In genomic region chr10:59952152-59952780, GRCm38 (mm10) we compare ENCODE assay signal across 7 mouse cellular contexts. TPM values are rescaled to one million over a fixed set of nuclear protein-coding genes. Genes with fewer than 3 reads are reported as not detected.
DNase-seq lines count a peak whose midpoint lies in the region; ATAC-seq and TF ChIP-seq lines count a peak whose summit lies in the region.

No protein-coding gene starts in this region.

- H3K9me3 ChIP-seq in heart, embryonic 12.5 days (replicated peaks), result no peaks in the 10 kb centered on the region

- peak; percentile 27; the same call in 1 of the 2 replicates for ATAC-seq in heart, embryonic 12.5 days (ENCODE audit: insufficient number of reproducible peaks, low FRiP score)

- H3K27me3 ChIP-seq in heart, embryonic 12.5 days (replicated peaks), result peaks cover 11% of the 10 kb centered on the region

- DNase-seq in ES-CJ7 (ENCODE audit: low read depth, low spot score), result peak; percentile 44
- peak; percentile 67 to 68 for DNase-seq in kidney, postnatal 36 days
- peak; percentile 76 for DNase-seq in lung, postnatal 10 days
- DNase-seq in right cerebral cortex, adult 2 months (ENCODE audit: low spot score in 2 of 2), result peak; percentile 52 to 60

- no peak for TF ChIP-seq CTCF in bone marrow, adult 2 months (IDR thresholded peaks at IDR 0.05; ENCODE audit: control insufficient read depth, insufficient read depth, low read length)
- TF ChIP-seq CTCF in embryonic fibroblast, embryonic 13.5 days (IDR thresholded peaks at IDR 0.05; ENCODE audit: borderline replicate concordance, insufficient read depth, low read length), result no peak

- peak overlapping the region; percentile 79 for H3K9ac ChIP-seq in heart, embryonic 12.5 days

- peak overlapping the region; percentile 71 for H3K27ac ChIP-seq in bone marrow, adult 2 months (ENCODE audit: control insufficient read depth, insufficient read depth, low read depth, low read length, poor library complexity)
- peak overlapping the region; percentile 82 for H3K27ac ChIP-seq in embryonic fibroblast, embryonic 13.5 days (ENCODE audit: insufficient read depth, low read length)
- H3K27ac ChIP-seq in heart, embryonic 12.5 days (ENCODE audit: poor library complexity, severe bottlenecking), result peak overlapping the region; percentile 90

- H3K4me1 ChIP-seq in bone marrow, adult 2 months (ENCODE audit: control insufficient read depth, insufficient read depth, low read length), result peaks cover 1% of the 10 kb centered on the region; the same call in 1 of the 2 replicates
- H3K4me1 ChIP-seq in embryonic fibroblast, embryonic 13.5 days (ENCODE audit: control insufficient read depth, insufficient read depth, low read length), result peaks cover 6% of the 10 kb centered on the region; the same call in 1 of the 2 replicates
- peaks cover 42% of the 10 kb centered on the region for H3K4me1 ChIP-seq in heart, embryonic 12.5 days (replicated peaks)

- TF ChIP-seq POLR2A in bone marrow, adult 2 months (IDR thresholded peaks at IDR 0.05; ENCODE audit: borderline replicate concordance, control insufficient read depth, low read depth, low read length), result no peak
- peak; percentile 65; the same call in 1 of the 2 replicates for TF ChIP-seq POLR2A in embryonic fibroblast, embryonic 13.5 days (IDR thresholded peaks at IDR 0.05; ENCODE audit: low read depth, low read length)

- peaks cover 3% of the 10 kb centered on the region; the same call in 1 of the 2 replicates for H3K36me3 ChIP-seq in heart, embryonic 12.5 days

- peak overlapping the region; percentile 92 for H3K4me3 ChIP-seq in bone marrow, adult 2 months (replicated peaks; ENCODE audit: control insufficient read depth, low read depth, low read length)
- peak overlapping the region; percentile 47 for H3K4me3 ChIP-seq in embryonic fibroblast, embryonic 13.5 days (ENCODE audit: insufficient read depth, low read length)
- peak overlapping the region; percentile 70 for H3K4me3 ChIP-seq in heart, embryonic 12.5 days

- H3K4me2 ChIP-seq in heart, embryonic 12.5 days, result peak overlapping the region; percentile 88

- under 1% methylated on average over 31 of the region's 31 CpGs for WGBS in bone marrow, adult 2 months
- WGBS in heart, embryonic 12.5 days, result under 1% methylated on average over 31 of the region's 31 CpGs

RNA-seq across cellular contexts. Expression of gene Ddit4, which starts 0.6 kb away (rescaled TPM):
- polyA plus RNA-seq in bone marrow, adult 2 months (2011; ENCODE audit: insufficient read depth, insufficient read length, low replicate concordance, missing spikeins), result 19.2 and 34.2 TPM in 2 replicates
- polyA plus RNA-seq in embryonic fibroblast, embryonic 13.5 days (2011; ENCODE audit: insufficient read length, low read depth, missing spikeins), result 150 and 156 TPM in 2 replicates
- polyA plus RNA-seq in heart, embryonic 12.5 days (2016; fragmentation: Nextera tagmentation; extraction: Ambion mirVana), result 23.9 and 25.7 TPM in 2 replicates

RNA-seq across cellular contexts. Expression of gene Ascc1, which starts 50.3 kb away (rescaled TPM):
- 15.8 and 18.6 TPM in 2 replicates for polyA plus RNA-seq in bone marrow, adult 2 months (2011; ENCODE audit: insufficient read depth, insufficient read length, low replicate concordance, missing spikeins)
- polyA plus RNA-seq in embryonic fibroblast, embryonic 13.5 days (2011; ENCODE audit: insufficient read length, low read depth, missing spikeins), result 25.9 and 27.8 TPM in 2 replicates
- polyA plus RNA-seq in heart, embryonic 12.5 days (2016; fragmentation: Nextera tagmentation; extraction: Ambion mirVana), result 33.2 and 33.8 TPM in 2 replicates

RNA-seq across cellular contexts. Expression of gene Anapc16, which starts 50.7 kb away (rescaled TPM):
- 25.2 and 32.9 TPM in 2 replicates for polyA plus RNA-seq in bone marrow, adult 2 months (2011; ENCODE audit: insufficient read depth, insufficient read length, low replicate concordance, missing spikeins)
- polyA plus RNA-seq in embryonic fibroblast, embryonic 13.5 days (2011; ENCODE audit: insufficient read length, low read depth, missing spikeins), result 47.3 and 63.4 TPM in 2 replicates
- polyA plus RNA-seq in heart, embryonic 12.5 days (2016; fragmentation: Nextera tagmentation; extraction: Ambion mirVana), result 79.4 and 84.7 TPM in 2 replicates

Comparison
In these comparisons a context has a peak if more than half of its experiments do, and no peak if none do; other contexts are left out.
1. Peak in every context shown above with its lines: DNase-seq, ATAC-seq, H3K4me3 ChIP-seq and H3K27ac ChIP-seq.